Mouse (Mus musculus) G1E (cell line): Measurements from ENCODE around the gene Map3k13. TPM values are rescaled to one million over a fixed set of nuclear protein-coding genes. Genes with fewer than 3 reads are reported as not detected.
"Not testable (repeated sequence)": the region's sequence is repeated elsewhere in the genome, so short reads cannot be mapped to it uniquely, and the experiment has no call there.

Experiments
- ATAC-seq: 2 replicates; pipeline ENCODE4 v1.8.0; 2016; ENCODE audit warnings: mild to moderate bottlenecking; ENCODE audit not compliant: insufficient number of reproducible peaks, poor library complexity, low FRiP score, severe bottlenecking; ENCODE audit errors: extremely low read depth
- DNase-seq: peaks from one replicate; pipeline ENCODE4 v3.0.0; 2012; ENCODE audit warnings: low spot score
- H3K27me3 ChIP-seq: 2 replicates; pipeline ENCODE4 v1.6.1; 2012; ENCODE audit warnings: mild to moderate bottlenecking, low read length, inconsistent platforms; ENCODE audit not compliant: insufficient read depth
- H3K36me3 ChIP-seq: replicated peaks from 2 replicates; pipeline ENCODE3; 2012; ENCODE audit warnings: mild to moderate bottlenecking, inconsistent platforms
- H3K4me1 ChIP-seq: 2 replicates; pipeline ENCODE4 v1.6.1; 2012; ENCODE audit warnings: low read depth, low read length, inconsistent platforms, mixed read lengths; ENCODE audit not compliant: insufficient read depth
- H3K4me3 ChIP-seq: 2 replicates; pipeline ENCODE4 v1.5.1; 2012; ENCODE audit warnings: low read depth, mild to moderate bottlenecking, inconsistent platforms, low read length, moderate library complexity, mixed read lengths
- H3K9me3 ChIP-seq: replicated peaks from 2 replicates; pipeline ENCODE4 v1.6.1; 2012; ENCODE audit warnings: inconsistent platforms
- CTCF ChIP-seq: IDR thresholded peaks from 2 replicates; pipeline ENCODE4 v1.5.1; 2012; ENCODE audit warnings: low read depth, low read length, inconsistent platforms, mixed read lengths
- GATA1 ChIP-seq: IDR thresholded peaks from 2 replicates; pipeline ENCODE4 v1.6.1; 2012; ENCODE audit warnings: borderline replicate concordance, low read length, inconsistent platforms, mixed read lengths
- GATA2 ChIP-seq: IDR thresholded peaks from 2 replicates; pipeline ENCODE4 v1.6.1; 2012; ENCODE audit warnings: low read depth, low read length, inconsistent platforms, borderline replicate concordance
- POLR2AphosphoS5 ChIP-seq: IDR thresholded peaks from 2 replicates; pipeline ENCODE4 v1.6.1; 2012; ENCODE audit warnings: low read depth, low read length, inconsistent platforms; ENCODE audit not compliant: insufficient replicate concordance
- TAL1 ChIP-seq: conservative IDR thresholded peaks from 2 replicates; pipeline ENCODE4 v1.6.1; 2012; ENCODE audit warnings: low read depth, low read length, inconsistent platforms, mixed read lengths
- polyA plus RNA-seq: library from polyadenylated mRNA; stranded (reverse); fragments of >175 nt; gene quantifications from 2 replicates; pipeline ENCODE4 v1.2.3, GENCODE M21; 2012
- total RNA-seq, 2 experiments: library from RNA; stranded (forward) in 1 of 2; stranded (reverse) in 1 of 2; fragments of 200-1000 nt in 1 of 2; fragments of >200 nt in 1 of 2; fragmentation: Nextera tagmentation in 1 of 2; gene quantifications; 2 replicates each; pipeline ENCODE4 v1.2.3; 2014 to 2017

Gene Map3k13
- total and polyA plus RNA-seq, 3 experiments, result 0.01 to 0.45 (median 0.16) TPM

DNA sequence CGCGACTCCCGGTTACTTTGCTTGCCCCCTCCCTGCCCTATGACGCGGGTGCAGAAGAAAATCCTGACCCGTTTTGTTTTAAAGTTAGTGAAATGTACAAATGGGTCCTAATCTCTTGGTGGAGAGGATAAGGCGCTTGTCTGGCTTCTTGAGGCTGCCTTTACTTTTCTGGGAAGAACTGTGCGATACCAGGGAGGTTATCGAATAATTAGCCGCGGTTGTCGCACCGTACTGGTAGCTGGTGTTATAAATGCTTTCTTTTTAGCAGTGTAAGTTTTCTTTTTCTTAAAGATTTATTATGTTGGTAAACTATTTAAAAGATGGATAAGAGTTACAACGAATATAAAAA is 525 bp downstream of the Map3k13 start:
- Histone ChIP-seq H3K9me3 (no peaks in the 10 kb centered on the region), H3K4me1 (peaks cover 50% of the 10 kb centered on the region), H3K27me3 (no peaks in the 10 kb centered on the region), H3K4me3 (peak overlapping the region; percentile 91), H3K36me3 (peaks cover 26% of the 10 kb centered on the region)
- peak; percentile 30 for DNase-seq
- ATAC-seq, result no peak
- no peak for TF ChIP-seq TAL1

DNA sequence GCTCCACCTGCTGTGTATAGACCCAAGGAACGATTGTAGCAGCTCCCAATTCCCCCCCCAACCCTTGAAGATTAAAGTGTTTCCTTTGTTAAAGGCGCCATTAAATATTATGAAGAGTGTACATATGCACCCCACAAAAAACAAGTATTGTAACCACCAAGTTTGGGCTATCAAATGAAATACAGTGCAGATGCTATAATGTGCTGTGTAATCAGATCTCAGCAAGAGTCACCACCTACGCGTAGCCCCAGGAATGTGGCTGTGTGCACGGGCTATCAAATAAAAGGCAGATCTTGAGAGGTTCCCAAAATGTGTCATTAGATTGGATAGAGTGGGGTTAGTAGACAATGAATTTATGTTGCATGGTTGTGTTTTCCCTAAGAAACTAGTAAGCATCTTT is 925 bp downstream of the Map3k13 start:
- peak overlapping the region; percentile 91 for H3K4me3 ChIP-seq
- TF ChIP-seq POLR2AphosphoS5, result no peak
- peaks cover 28% of the 10 kb centered on the region for H3K36me3 ChIP-seq
- H3K4me1 ChIP-seq, result peaks cover 50% of the 10 kb centered on the region
- H3K27me3 ChIP-seq, result no peaks in the 10 kb centered on the region
- no peak for ATAC-seq
- no peaks in the 10 kb centered on the region for H3K9me3 ChIP-seq
- no peak for DNase-seq

GRCm38 (mm10) chr16:21804258-21804657 is 10.1 kb downstream of the Map3k13 start:
- H3K9me3 ChIP-seq, result no peaks in the 10 kb centered on the region
- peaks cover 71% of the 10 kb centered on the region for H3K36me3 ChIP-seq
- TF ChIP-seq POLR2AphosphoS5 (no peak), GATA1 (no peak), TAL1 (no peak), CTCF (no peak), GATA2 (no peak)
- H3K4me3 ChIP-seq, result no peak overlapping the region
- H3K4me1 ChIP-seq, result peaks cover 5% of the 10 kb centered on the region; the same call in 1 of the 2 replicates
- ATAC-seq, result no peak
- no peak for DNase-seq
- H3K27me3 ChIP-seq, result no peaks in the 10 kb centered on the region

- H3K36me3 ChIP-seq, result peaks cover 60% of the 10 kb centered on the region
- no peaks in the 10 kb centered on the region for H3K27me3 ChIP-seq
- H3K9me3 ChIP-seq, result peaks cover 3% of the 10 kb centered on the region; the same call in 1 of the 2 replicates
- ATAC-seq (no peak), DNase-seq (no peak)
- TF ChIP-seq TAL1, result no peak
- H3K4me1 ChIP-seq, result peaks cover 13% of the 10 kb centered on the region
- H3K4me3 ChIP-seq, result no peak overlapping the region
These were observed 12.7 kb downstream of the Map3k13 start for GRCm38 (mm10) chr16:21806892-21807291.

DNA sequence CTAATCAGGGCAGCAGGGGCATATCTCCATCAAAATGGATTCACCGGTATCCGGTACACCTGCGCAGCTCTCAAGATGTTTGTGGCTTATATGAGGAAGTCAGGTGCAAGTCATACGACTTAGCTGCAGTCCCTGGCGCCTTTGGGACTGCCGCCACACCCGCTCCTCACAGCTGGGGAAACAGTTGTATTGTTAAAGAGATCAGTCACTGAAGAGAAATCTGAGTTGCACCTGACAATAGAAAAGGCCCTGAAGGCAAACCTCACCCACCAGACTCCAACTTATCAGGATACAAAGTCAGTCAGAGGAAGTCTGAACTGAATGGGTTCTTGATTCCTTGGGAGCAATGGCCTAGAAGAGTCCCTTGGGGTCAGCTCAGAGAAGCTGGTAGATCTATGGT is 13.6 kb downstream of the Map3k13 start:
- not testable (repeated sequence) for ATAC-seq, H3K4me3 ChIP-seq, H3K27me3 ChIP-seq, DNase-seq, H3K9me3 ChIP-seq
- H3K36me3 ChIP-seq, result peaks cover 56% of the 10 kb centered on the region
- H3K4me1 ChIP-seq, result peaks cover 16% of the 10 kb centered on the region

DNA sequence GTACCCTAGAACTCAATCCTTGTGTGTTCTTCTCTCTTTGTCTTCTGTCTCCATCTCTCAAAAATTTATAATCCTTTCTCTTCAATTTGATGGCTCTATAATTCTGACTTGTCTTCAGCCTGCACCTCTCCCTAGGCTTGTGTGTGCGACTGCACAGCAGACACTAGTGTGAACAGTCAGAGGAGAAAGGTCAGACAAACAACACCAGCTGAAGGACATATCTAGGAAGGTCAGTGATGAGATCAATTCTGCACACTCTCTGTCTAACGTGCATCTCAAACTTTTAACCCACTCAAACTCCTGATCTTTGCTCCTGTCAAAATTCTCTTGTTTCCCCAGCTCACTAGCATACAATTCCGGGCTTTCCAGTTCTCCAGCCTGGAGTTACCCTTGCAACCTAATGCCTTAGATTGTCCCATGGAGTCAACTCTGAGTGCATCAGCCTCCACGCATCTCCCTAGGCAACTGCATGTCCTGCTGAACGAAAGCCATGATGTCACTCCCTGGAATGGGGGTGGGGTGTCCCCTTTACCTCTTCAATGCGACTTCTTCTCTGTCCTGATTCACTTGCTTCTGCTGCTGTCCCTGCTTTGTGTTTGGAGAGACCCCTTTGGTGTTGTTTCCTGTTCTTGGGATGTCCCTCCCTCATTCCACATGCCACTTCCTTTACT is 19.2 kb downstream of the Map3k13 start:
- ATAC-seq (no peak), DNase-seq (no peak)
- H3K9me3 ChIP-seq, result peaks cover 3% of the 10 kb centered on the region; the same call in 1 of the 2 replicates
- H3K27me3 ChIP-seq, result no peaks in the 10 kb centered on the region
- no peak overlapping the region for H3K4me3 ChIP-seq
- H3K4me1 ChIP-seq, result peaks cover 34% of the 10 kb centered on the region
- peaks cover 14% of the 10 kb centered on the region for H3K36me3 ChIP-seq
- TF ChIP-seq TAL1 (no peak), CTCF (no peak), POLR2AphosphoS5 (no peak)

DNA sequence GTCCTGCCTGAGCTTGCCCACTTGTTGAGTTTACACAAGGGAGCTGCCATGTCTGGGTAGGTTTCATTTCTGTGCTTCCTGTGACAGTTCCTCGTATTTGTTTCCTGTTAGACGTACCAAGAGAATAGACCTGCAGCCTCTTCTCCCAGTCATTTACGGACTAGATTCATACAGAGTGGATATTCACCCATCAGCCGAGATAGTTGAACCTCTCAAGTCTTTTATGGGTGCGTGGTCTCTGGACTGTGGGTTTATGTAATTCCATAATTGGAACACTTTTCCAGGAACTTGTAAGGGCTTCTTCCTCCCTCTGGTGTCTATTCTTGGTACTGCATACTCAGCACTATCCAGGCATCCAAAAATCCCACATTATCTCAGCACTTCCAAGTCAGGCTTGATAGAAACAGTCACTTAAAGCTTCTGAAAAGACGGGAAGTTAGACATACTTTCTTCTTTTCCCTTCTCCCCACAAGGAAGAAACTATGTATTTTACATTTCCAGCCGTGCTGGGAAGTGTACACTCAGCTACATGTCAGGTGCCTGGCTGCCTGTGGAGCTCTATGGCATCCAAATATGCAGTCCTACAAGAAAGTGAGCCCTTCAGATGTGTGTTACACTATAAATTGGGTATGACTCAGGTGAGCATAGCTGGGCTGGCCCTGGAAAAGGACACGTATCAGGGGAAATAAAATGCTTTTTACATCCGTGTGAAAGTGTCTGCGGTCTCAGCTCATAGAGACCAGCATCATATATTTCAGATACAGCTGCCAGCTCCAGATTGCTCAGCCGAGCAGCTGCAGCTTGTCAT is 20.9 kb downstream of the Map3k13 start:
- ATAC-seq, result no peak
- peaks cover 5% of the 10 kb centered on the region for H3K36me3 ChIP-seq
- TF ChIP-seq CTCF (peak; percentile 91), GATA1 (no peak)
- H3K9me3 ChIP-seq, result peaks cover 3% of the 10 kb centered on the region; the same call in 1 of the 2 replicates
- H3K27me3 ChIP-seq, result no peaks in the 10 kb centered on the region
- no peak for DNase-seq
- no peak overlapping the region for H3K4me3 ChIP-seq
- H3K4me1 ChIP-seq, result peaks cover 35% of the 10 kb centered on the region
